Mouse (Mus musculus): ENCODE measurements around the gene Krtap6-5.
"Not testable (repeated sequence)": the region's sequence is repeated elsewhere in the genome, so short reads cannot be mapped to it uniquely, and the experiment has no call there.

The Krtap6-5 gene

DNA sequence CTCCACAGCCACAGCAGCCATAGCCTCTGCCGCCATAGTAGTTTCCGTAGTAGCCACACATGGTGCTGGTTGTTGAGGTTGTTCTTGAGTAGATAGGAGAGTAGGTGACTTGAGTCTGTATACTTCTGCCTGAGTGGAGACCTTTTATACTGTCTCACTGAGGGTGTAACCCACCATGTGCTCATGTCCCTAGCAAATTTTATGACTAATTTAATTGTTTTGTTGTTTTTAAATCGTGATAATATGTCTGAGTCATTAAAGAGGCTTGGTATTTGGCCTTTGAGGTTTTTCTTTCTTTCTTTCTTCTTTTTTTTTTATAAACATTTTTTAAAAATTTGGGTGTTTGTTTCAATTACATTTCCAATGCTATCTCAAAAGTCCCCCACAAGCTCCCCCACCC is at the start of gene Krtap6-5:
Gene Krtap6-5, minus strand, starts transcription at position 101 of the 400 bp plus-strand sequence.
- DNase-seq (ENCODE audit: low read depth, low spot score), result no peak

DNA sequence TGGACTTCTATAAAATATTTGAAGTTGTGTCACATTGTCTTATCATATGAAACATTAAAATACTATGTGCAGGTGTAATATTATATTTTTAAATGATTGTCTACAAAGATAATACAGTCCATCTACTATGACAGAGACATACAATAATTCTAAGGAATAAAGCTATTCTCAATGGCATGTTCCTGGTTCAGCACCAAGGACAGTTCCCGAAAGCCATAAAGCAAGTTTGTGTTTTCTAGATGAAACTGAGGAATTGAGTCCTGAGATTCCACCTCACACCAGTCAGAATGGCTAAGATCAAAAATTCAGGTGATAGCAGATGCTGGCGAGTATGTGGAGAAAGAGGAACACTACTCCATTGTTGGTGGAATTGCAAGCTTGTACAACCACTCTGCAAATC is 23.4 kb upstream of the Krtap6-5 start:
- DNase-seq (ENCODE audit: low read depth, low spot score), result not testable (repeated sequence)

DNA sequence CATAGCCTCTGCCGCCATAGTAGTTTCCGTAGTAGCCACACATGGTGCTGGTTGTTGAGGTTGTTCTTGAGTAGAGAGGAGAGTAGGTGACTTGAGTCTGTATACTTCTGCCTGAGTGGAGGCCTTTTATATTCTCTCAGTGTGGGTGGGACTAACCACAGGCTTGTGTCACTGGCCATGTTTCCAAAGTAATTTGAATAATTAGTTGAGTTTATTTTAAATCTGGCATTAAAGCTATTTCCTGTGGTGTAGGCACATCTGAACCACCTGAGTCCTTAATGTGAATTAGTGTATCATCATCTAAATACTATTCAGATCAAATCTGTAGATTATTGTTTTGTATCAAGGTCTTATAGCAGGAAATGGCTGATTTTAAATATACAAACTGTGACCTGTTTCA is 16.2 kb upstream of the Krtap6-5 start, which contains the start of gene 1110025L11Rik:
Gene 1110025L11Rik, minus strand, starts transcription at position 101 of the 400 bp plus-strand sequence.
- DNase-seq (ENCODE audit: low read depth, low spot score), result not testable (repeated sequence)

GRCm38 (mm10) chr16:89041372-89041771 is 6.3 kb downstream of the Krtap6-5 start, which contains the start of gene Gm10228:
Gene Gm10228 (minus strand): TSS chr16:89041472.
- DNase-seq (ENCODE audit: low read depth, low spot score), result not testable (repeated sequence)

GRCm38 (mm10) chr16:89031399-89031798 is 16.3 kb downstream of the Krtap6-5 start, which contains the start of gene Krtap6-1:
Gene Krtap6-1 (plus strand): TSS chr16:89031699.
- DNase-seq (ENCODE audit: low read depth, low spot score), result not testable (repeated sequence)

DNA sequence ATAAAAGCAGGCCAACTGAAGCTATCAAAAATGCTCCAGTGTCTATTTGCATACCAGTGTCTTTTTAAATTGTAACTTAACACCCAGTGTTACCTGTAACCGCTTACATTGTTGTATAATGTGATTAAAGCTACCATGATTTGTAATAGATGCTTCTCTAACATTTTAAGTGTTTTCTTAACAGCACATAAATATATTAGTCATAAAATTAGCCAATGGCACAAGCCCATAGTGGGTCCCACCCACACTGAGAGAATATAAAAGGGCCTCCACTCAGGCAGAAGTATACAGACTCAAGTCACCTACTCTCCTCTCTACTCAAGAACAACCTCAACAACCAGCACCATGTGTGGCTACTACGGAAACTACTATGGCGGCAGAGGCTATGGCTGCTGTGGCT is 32.7 kb downstream of the Krtap6-5 start, which contains the start of gene Gm10229:
Gene Gm10229, plus strand, starts transcription at position 301 of the 400 bp plus-strand sequence.
- DNase-seq (ENCODE audit: low read depth, low spot score), result not testable (repeated sequence)

- no peak for DNase-seq (ENCODE audit: low read depth, low spot score)
Observed at GRCm38 (mm10) chr16:89013973-89014372, 33.7 kb downstream of the Krtap6-5 start.

DNA sequence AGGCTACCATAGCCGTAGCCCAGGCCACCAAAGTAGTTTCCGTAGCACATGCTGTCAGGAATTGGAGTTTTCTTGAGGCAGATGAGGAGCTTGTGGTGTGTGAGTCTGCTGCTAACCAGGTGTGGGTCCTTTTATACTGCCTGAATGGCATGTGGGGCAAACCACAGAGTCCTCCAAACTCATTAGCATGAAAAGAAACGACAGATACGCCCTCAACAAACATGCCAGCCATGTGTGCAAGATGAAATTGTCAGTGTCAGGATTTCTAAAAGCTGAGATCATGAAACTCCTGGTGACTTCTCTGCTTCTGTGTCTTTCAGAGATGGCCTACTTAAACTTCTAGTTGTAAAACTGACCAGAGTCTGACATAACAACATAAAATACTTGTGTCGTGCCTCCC is 37.0 kb downstream of the Krtap6-5 start, which contains the start of gene Krtap22-2:
Gene Krtap22-2, minus strand, starts transcription at position 101 of the 400 bp plus-strand sequence.
- DNase-seq (ENCODE audit: low read depth, low spot score), result no peak

All from CD4-positive, CD25-positive, alpha-beta regulatory T cell, adult 2 months (primary cell).